Mouse (Mus musculus) kidney, adult 8-10 months (tissue): ENCODE data around the gene Blvrb.
A peak's percentile ranks its signal among the peaks of the same experiment; 100 is the strongest.

Experiments used
- DNase-seq, 2 experiments: peaks; one replicate each; pipeline ENCODE4 v3.0.0; 2022

Gene Blvrb

DNA sequence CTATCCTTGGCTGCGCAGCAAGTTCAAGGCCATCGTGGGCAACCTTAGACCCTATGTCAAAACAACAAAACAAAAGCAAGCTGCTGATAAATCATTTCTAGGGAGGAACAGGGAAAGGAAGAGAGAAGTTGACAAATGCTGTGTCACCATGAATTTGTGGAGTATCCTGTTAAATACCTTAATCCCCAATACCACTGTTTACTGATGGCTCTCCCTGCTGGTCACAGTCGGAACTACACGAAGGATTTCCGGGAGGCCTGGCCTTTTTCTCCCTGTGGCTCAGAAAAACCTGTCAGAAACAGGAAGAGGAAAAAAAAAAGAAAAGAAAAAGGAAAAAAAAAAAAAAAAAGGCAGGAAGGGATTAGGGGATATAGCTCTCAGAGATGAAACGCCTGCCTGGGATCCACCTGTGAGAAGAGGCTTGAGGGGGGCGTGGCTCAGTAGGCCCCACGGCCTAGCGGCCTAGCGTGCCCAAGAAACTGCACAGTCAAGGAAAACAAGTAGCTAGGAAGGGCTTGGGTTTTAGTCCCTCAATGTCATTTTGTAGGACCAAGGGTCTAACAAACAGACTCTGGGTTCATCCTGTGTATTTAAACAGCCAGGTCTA, 1.6 kb downstream of the Blvrb start:
- peak; percentile 58 to 78 for DNase-seq

DNA sequence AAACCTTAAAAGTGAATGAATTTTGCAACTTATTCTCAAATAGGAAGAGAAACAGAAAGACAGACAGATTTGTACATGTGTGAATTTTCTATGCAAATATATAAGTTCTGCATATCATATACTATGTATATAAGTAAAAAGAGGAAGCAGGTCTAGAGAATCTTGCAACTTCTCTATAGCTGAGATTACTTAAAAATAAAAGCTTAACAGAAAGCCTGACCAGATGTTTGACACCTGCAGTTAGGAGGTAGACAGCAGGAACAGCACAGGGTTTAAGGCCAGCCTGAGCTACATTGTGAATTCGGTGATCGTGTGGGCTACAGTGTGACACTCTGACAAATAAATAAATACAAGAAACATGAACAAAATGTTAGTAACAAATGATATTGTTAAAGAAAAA, 3.6 kb downstream of the Blvrb start:
- no peak for DNase-seq

GRCm38 (mm10) chr7:27452206-27452770, 4.5 kb downstream of the Blvrb start:
- peak in 1 of 2 experiments; percentile 22 for DNase-seq

- peak in 1 of 2 experiments; percentile 15 for DNase-seq
Measured at GRCm38 (mm10) chr7:27454461-27455121, 6.8 kb downstream of the Blvrb start.

GRCm38 (mm10) chr7:27455273-27455672, 7.5 kb downstream of the Blvrb start:
- no peak for DNase-seq

GRCm38 (mm10) chr7:27458614-27459013, 10.8 kb downstream of the Blvrb start:
- DNase-seq, result no peak

DNA sequence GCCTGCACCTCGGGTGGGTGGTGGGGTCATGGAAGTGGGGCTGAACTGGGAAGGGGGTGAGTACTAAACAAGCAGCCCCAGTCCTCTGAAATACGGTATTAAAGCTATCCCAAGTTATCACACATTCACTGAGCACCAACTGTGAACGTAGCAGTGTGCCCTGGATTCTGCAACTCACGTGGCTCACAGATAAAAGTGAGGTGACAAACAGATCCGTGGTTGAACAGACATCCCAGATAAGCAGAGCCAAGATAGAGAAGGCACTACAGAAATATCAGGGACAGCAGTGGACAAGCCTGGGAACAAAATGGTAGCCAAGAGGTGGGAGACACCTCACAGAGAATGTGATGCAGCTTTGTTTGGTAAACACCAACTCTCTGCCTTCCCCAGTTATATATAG, 11.9 kb downstream of the Blvrb start:
- no peak for DNase-seq

- DNase-seq, result no peak
Measured at GRCm38 (mm10) chr7:27460477-27460876, 12.7 kb downstream of the Blvrb start.

DNA sequence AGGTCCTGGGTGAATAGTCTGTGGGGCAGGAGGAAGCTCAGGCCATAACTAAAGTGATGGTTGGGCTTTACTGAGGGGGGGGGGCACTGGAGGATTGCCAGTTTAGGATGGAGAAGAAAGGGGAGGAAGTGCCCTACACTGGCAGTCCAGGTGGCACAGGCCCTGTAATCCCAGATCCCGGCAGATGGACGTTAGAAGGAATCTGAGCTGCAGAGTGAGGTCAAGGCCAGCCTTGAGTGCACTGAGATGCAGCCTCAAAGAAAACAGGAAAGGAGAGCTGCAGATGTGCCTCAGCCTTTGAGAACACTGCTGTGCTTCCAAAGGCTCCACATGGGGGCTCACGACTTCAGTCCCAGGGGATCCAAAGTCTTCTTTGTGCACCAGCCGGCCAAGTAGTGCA, 19.9 kb downstream of the Blvrb start:
- DNase-seq, result no peak

GRCm38 (mm10) chr7:27471390-27472120, 23.8 kb downstream of the Blvrb start:
- no peak for DNase-seq

GRCm38 (mm10) chr7:27472596-27472995, 24.8 kb downstream of the Blvrb start:
- no peak for DNase-seq

DNA sequence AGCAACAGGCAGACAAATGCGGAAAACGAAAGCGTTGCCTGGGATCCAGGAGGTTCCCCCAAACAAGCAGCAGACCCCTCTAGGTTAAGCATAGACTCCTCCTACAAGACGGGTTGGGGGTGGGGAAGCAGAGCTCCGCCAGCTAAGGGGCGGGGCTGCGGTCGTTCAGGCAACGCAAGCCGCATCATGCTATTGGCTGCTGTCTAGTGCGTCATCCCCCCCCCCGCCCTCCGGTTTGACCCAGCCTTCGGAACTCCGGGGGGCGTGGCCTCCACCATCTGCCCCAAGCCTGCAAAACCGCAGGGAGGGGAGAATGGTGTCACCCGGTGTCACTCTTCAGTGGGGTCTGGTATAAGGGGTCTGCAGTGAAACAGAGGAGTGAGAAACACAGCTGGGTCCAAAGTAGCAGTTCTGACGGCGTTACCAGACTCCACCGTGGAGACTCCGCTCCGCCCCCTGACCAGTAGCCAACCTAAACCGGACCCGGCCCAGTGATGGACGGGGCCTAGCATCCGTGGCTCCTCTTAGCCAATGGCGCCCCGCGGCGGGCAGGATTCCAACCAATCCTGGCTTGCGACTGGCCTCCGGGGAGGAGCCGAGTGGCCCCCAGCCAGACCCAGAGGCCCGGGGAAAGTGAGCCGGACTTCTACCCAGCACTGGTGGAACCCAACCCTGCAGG, 25.5 kb downstream of the Blvrb start, which contains the start of gene Sertad3:
TSS of gene Sertad3 (plus strand) at position 613 of the 679 bp plus-strand sequence.
- DNase-seq, result peak; percentile 99 to 100

- no peak for DNase-seq
Measured at GRCm38 (mm10) chr7:27473835-27474489, 26.2 kb downstream of the Blvrb start.

GRCm38 (mm10) chr7:27474490-27474954, 26.7 kb downstream of the Blvrb start:
- peak; percentile 99 for DNase-seq

DNA sequence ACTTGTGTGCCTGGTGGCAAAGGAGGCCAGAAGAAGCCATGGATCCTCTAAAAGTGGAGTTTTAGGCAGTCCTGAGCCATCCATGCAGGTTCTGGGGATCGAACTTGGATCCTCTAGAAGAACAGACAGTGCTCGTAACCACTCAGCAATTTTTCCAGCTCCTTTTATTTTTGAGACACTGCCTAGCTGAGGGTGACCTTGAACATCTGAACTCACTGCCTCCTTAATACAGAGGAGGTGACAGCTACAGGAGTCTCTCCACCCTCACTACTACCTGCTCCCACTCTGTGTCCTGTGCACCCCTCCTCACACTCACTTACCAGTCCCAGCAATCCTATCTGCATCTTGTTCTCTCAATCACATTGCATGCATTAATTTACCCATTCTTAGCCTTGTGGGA, 27.8 kb downstream of the Blvrb start:
- DNase-seq, result no peak

GRCm38 (mm10) chr7:27476098-27476635, 28.4 kb downstream of the Blvrb start:
- DNase-seq, result peak; percentile 59 to 70

DNA sequence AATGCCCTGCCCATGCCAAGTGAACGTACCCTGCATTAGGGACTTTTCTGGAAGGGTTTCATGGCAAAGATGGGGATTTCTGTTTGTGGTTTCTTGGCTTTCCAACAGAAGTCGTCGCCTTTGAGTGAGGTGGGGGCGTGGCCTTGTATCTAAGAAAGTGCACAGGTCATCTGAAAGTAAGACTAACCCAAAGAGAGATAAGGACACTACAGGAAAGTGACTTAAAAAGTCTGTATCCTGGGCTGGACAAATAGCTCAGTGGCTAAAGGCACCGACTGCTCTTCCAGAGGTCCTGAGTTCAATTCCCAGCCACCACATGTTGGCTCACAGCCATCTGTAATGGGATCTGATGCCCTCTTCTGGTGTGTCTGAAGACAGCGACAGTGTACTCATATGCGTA, 30.8 kb downstream of the Blvrb start:
- DNase-seq, result no peak

- peak; percentile 71 to 75 for DNase-seq
Measured at GRCm38 (mm10) chr7:27479750-27480149, 32.0 kb downstream of the Blvrb start.

- DNase-seq, result peak in 1 of 2 experiments; percentile 46
Measured at GRCm38 (mm10) chr7:27480506-27480905, 32.7 kb downstream of the Blvrb start.

DNA sequence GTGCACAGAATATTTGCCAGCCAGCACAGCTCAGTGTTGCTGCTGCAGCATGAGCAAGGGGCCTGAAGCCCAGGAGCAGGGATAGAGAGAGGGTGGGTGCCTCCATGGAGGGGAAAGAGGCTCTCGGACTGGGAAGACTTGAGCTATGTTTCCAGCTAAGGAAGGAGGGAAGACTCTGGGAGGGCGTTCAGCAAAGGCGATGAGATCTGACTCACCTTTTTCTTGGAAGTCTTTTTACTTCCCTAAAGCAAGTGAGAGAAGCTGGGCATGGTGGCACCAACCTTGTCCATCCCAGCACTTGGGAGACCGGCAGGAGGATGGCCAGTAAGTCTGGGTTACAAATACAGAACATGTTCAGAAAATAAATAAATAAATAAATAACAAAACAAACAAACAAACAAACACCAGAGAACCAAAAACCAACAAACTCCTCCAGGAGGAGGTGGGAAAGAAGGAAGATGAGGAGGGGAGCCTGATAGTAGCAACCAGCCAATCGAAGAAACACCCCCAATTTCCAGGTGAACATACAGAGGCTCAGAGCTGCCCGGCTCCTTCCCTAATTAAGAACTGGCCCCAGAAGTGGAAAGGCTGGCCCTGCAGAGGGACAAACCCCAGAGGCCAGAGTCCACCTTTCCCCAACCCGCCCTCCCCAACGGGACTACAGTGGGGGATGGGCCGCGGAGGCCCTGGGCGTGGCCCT, 33.3 kb downstream of the Blvrb start:
- DNase-seq, result peak in 1 of 2 experiments; percentile 32

DNA sequence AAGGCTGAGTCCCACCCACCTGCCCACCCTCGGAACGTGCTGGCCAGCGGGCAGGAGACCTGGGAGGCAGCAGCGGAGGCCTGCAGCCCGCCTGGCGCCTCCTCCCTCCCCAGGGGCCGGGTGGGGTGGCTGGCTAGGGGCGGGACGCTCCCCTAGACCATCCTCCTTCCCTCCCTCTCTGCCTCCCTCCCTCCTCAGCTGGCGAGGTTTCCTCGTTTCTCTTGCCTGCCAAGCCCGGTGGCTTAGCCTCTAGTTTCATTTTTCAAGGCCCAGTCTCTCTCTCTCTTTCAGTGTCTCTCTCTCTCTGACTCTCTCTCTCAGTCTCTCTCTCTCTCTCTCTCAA, 33.8 kb downstream of the Blvrb start:
- DNase-seq, result peak; percentile 93 to 96
